Mouse (Mus musculus) hindbrain, embryonic 11.5 days (tissue): Measurements from ENCODE around the gene Grpel1. TPM values are rescaled to one million over a fixed set of nuclear protein-coding genes. Genes with fewer than 3 reads are reported as not detected.

ENCODE experiments used
- polyA plus RNA-seq: library from polyadenylated mRNA; unstranded; fragments of >200 nt; fragmentation: Nextera tagmentation; extraction: Ambion mirVana; gene quantifications from 2 replicates; pipeline ENCODE4 v1.2.1, GENCODE M21; 2014

Gene Grpel1
- polyA plus RNA-seq, 1 experiment from 2014 or later: 52.5 TPM

Other genes with a start within 250 kb of the Grpel1 start
- 4.1 and 6.0 TPM in 2 replicates for gene Sorcs2, start 66.9 kb upstream of the Grpel1 start, polyA plus RNA-seq
- 4.6 and 4.9 TPM in 2 replicates for gene Tada2b, start 19.3 kb downstream of the Grpel1 start, polyA plus RNA-seq
- gene Ccdc96, start 19.6 kb downstream of the Grpel1 start, polyA plus RNA-seq: 3.6 and 4.8 TPM in 2 replicates
- gene Tbc1d14, start 128.3 kb downstream of the Grpel1 start, polyA plus RNA-seq: 38.3 and 41.4 TPM in 2 replicates
- gene D5Ertd579e, start 231.0 kb downstream of the Grpel1 start, polyA plus RNA-seq: 34.4 and 35.4 TPM in 2 replicates